Mouse (Mus musculus) CH12.LX (cell line): Measurements from ENCODE around the gene Bpnt1.

Experiments
- MEF2A ChIP-seq: IDR thresholded peaks from 2 replicates; pipeline ENCODE4 v1.6.1; 2014; ENCODE audit warnings: low read depth, mild to moderate bottlenecking, inconsistent platforms, low read length, improper control_type of control experiment, borderline replicate concordance
- MXI1 ChIP-seq: IDR thresholded peaks from 2 replicates; pipeline ENCODE4 v1.6.1; 2011; ENCODE audit warnings: mild to moderate bottlenecking, low read depth, low read length, improper control_type of control experiment
- MYC ChIP-seq: IDR thresholded peaks from 2 replicates; pipeline ENCODE4 v1.6.1; 2011; ENCODE audit warnings: low read depth, mild to moderate bottlenecking, improper control_type of control experiment, low read length
- NELFE ChIP-seq: IDR thresholded peaks from 2 replicates; pipeline ENCODE4 v1.6.1; 2011; ENCODE audit warnings: low read depth, low read length, improper control_type of control experiment

DNA sequence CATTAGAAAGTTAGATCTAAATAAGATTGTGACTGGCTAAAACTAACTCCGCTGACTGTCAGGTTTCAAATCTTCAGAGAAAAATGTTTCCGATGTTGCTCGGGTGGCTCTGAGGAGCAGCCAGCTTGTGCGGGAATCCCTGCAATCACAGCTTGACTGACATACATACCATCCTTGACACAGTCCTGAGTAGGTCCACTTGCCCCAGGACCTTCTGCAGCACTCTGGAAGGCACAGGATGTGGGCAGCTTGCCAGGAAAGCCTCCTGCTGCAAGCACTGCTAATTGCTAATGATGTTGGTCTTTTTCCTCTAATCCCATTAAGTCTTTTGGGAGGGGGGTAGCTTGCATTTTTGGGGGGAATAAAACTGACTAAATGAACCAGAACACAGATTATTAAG lies 46.8 kb upstream of the Bpnt1 start:
- no peak for TF ChIP-seq MXI1
- TF ChIP-seq MYC, result no peak
- TF ChIP-seq MEF2A, result no peak
- TF ChIP-seq NELFE, result no peak
